Mouse (Mus musculus) forebrain, embryonic 12.5 days (tissue): ENCODE results near the gene Pcca. TPM values are rescaled to one million over a fixed set of nuclear protein-coding genes. Genes with fewer than 3 reads are reported as not detected.
A peak's percentile ranks its signal among the peaks of the same experiment; 100 is the strongest.

Experiments used
- ATAC-seq: fragments of 200-750 bp; cut with Nextera tagmentation; 2 replicates; pipeline ENCODE4 v1.8.0; 2017; ENCODE audit warnings: moderate TSS enrichment; ENCODE audit not compliant: low FRiP score
- H3K27ac ChIP-seq: fragments of 300-500 bp; sonication (generic); 2 replicates; pipeline ENCODE4 v1.5.1; 2016; ENCODE audit warnings: mild to moderate bottlenecking
- H3K27me3 ChIP-seq: fragments of 300-500 bp; sonication (generic); 2 replicates; pipeline ENCODE4 v1.6.1; 2016; ENCODE audit warnings: mild to moderate bottlenecking
- H3K36me3 ChIP-seq: fragments of 300-500 bp; sonication (generic); replicated peaks from 2 replicates; pipeline ENCODE4 v1.6.1; 2016; ENCODE audit warnings: mild to moderate bottlenecking
- H3K4me1 ChIP-seq: fragments of 300-500 bp; sonication (generic); 2 replicates; pipeline ENCODE4 v1.6.1; 2016
- H3K4me2 ChIP-seq: fragments of 300-500 bp; sonication (generic); 2 replicates; pipeline ENCODE4 v1.6.1; 2016; ENCODE audit warnings: mild to moderate bottlenecking, moderate library complexity
- H3K4me3 ChIP-seq: fragments of 300-500 bp; sonication (generic); replicated peaks from 2 replicates; pipeline ENCODE4 v1.5.1; 2016; ENCODE audit warnings: mild to moderate bottlenecking
- H3K9ac ChIP-seq: fragments of 300-500 bp; sonication (generic); 2 replicates; pipeline ENCODE4 v1.6.1; 2016; ENCODE audit warnings: mild to moderate bottlenecking
- H3K9me3 ChIP-seq: fragments of 300-500 bp; sonication (generic); 2 replicates; pipeline ENCODE4 v1.6.1; 2016
- WGBS: fragments of 180-500 bp; shearing (Covaris S2); methylation state at CpG from one replicate; pipeline ENCODE4 v1.1.7; 2016; 5-methylcytosine and 5-hydroxymethylcytosine counted together
- polyA plus RNA-seq: library from polyadenylated mRNA; unstranded; fragments of >200 nt; fragmentation: Nextera tagmentation; extraction: Ambion mirVana; gene quantifications from 2 replicates; pipeline ENCODE4 v1.2.1, GENCODE M21; 2016

The Pcca gene
- polyA plus RNA-seq, 1 experiment from 2014 or later: 34.7 TPM

DNA sequence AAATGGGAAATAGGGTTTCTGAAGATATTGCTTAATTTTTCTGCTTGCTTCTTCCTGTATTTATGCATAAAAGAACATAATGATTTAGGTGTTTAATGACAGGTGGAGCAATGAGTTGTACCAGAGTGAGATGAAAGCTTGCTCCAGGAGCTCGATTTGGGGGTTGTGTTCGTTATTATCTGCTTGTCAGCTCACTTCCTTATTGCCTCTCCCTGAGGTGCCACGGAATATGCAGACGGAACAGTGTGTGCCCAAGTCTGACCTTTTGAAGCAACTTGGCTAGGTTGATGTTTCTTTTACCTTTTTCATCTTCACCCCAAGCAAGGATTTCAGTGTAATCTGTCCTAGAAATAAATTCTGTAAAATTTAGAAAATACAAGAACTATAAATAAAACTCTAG lies 187.6 kb downstream of the Pcca start:
- no peak for ATAC-seq
- no peak overlapping the region for H3K9ac ChIP-seq
- no peak overlapping the region for H3K27ac ChIP-seq
- WGBS: 34% methylated on average over 4 of the region's 4 CpGs
- no peaks in the 10 kb centered on the region for H3K9me3 ChIP-seq
- no peak overlapping the region for H3K4me2 ChIP-seq
- H3K36me3 ChIP-seq: no peaks in the 10 kb centered on the region
- H3K27me3 ChIP-seq: no peaks in the 10 kb centered on the region
- peaks cover 21% of the 10 kb centered on the region for H3K4me1 ChIP-seq
- H3K4me3 ChIP-seq: no peak overlapping the region

DNA sequence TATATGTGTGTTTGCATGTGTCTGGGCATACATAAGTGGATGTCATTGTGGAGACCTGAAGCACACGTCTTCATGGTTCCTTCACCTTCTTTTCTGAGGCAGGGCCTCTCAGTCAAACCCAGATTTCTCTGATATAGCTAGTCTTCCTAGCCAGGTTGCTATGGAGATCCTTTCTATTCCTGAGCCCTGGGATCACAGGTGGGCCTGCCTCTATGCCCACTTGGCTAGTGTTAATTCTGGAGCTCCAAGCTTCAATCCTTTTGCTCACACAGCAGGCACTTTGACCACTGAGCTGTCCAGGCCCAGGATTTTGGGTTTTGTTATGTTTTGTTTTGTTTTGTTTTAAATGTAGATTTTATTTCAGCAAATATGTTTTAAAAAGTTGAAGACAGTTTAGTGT lies 192.3 kb downstream of the Pcca start:
- Histone ChIP-seq H3K9ac (no peak overlapping the region), H3K4me1 (peaks cover 11% of the 10 kb centered on the region), H3K27me3 (no peaks in the 10 kb centered on the region), H3K36me3 (no peaks in the 10 kb centered on the region), H3K4me2 (no peak overlapping the region), H3K9me3 (no peaks in the 10 kb centered on the region), H3K27ac (no peak overlapping the region), H3K4me3 (no peak overlapping the region)
- WGBS: 74% methylated on average over 1 of the region's 1 CpGs
- no peak for ATAC-seq

DNA sequence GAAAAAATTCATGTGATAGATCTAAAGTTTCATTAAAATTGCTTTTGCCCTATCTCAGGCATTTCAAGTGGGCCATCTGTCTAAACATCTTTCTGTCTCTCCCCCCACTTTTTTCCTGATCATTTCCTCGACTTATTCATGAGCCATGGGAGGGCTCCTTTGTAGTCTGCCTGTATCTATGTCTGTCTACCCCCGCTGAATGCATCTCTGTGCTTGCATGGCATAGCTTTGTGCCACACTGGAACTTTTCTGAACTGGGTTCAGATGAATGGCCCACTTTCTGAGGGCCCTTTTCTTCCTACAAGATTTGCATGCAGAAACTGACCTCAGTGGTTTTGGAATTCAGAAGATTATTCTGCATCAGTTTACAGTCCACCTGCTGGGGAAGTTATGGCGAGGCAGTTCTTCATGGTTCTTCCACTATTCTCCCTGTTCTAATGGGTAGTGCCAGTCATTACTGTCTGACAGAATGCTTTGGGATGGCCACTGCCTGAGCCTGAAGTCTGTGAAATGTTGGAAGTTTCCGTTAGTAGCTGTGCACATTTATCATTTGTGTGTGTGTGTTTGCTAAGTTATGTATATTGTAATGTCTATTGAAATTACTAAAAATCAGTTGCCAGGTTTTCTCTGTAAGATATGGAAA lies 195.4 kb downstream of the Pcca start:
- no peak overlapping the region for H3K4me2 ChIP-seq
- H3K9me3 ChIP-seq: no peaks in the 10 kb centered on the region
- H3K4me1 ChIP-seq: peaks cover 7% of the 10 kb centered on the region
- H3K4me3 ChIP-seq: no peak overlapping the region
- no peak overlapping the region for H3K27ac ChIP-seq
- no peaks in the 10 kb centered on the region for H3K27me3 ChIP-seq
- peak; percentile 44; the same call in 1 of the 2 replicates for ATAC-seq
- no peaks in the 10 kb centered on the region for H3K36me3 ChIP-seq
- H3K9ac ChIP-seq: no peak overlapping the region
- WGBS: 57% methylated on average over 4 of the region's 4 CpGs

DNA sequence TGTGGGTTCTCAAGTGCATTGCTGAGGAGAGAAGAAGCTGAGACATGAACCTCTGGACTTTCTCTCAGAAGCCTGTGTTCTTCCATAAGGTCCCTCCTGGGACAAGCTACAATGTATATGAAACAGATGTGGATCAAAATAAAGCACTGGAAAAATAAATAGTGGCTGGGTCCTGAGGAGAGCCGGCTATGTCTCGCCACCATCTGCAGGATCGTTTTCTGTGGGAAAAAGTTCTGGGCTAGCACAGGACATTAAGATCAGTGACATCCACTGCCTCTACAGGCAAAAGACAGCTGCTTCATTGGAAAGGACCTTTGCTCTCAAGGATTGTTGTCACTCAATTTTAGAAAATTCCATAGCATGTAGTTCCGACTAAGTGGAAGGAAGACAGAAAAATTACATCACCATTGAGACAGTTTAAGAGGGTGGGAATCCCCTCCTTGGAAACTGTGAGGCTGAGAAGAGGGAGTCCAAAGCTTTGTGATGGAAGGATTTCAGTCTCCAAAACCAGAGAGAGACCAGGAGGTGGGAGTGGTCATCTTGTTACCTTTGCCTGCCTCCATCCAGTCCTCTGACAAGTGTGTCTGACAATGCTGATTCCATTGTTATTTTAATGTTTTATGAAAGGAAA lies 196.9 kb downstream of the Pcca start:
- no peak overlapping the region for H3K4me2 ChIP-seq
- H3K4me1 ChIP-seq: peaks cover 7% of the 10 kb centered on the region
- no peaks in the 10 kb centered on the region for H3K27me3 ChIP-seq
- WGBS: 80% methylated on average over 4 of the region's 4 CpGs
- no peak overlapping the region for H3K27ac ChIP-seq
- no peaks in the 10 kb centered on the region for H3K36me3 ChIP-seq
- no peaks in the 10 kb centered on the region for H3K9me3 ChIP-seq
- no peak for ATAC-seq
- no peak overlapping the region for H3K4me3 ChIP-seq
- H3K9ac ChIP-seq: no peak overlapping the region

DNA sequence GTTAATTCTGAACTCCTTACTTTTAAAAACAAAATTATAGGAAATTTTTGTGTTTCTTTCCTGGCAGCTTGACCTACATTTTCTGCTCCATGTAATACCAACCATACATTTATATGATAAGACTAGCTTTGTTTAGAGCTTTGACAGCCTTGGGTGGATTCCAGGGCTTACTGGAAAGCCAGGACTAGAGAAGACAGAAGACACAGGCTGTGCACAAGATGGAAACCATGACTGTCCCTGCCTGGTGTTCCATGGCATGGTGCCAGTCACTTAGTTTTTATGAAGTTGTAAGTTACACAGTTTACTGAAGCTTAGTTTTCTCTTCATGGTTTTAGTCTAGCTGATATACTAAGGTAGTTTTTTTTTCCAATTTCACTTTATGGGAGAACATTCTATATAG lies 202.7 kb downstream of the Pcca start:
- no peak overlapping the region for H3K27ac ChIP-seq
- ATAC-seq: no peak
- H3K4me1 ChIP-seq: no peaks in the 10 kb centered on the region
- H3K36me3 ChIP-seq: no peaks in the 10 kb centered on the region
- H3K27me3 ChIP-seq: no peaks in the 10 kb centered on the region
- no peaks in the 10 kb centered on the region for H3K9me3 ChIP-seq
- H3K9ac ChIP-seq: no peak overlapping the region
- H3K4me3 ChIP-seq: no peak overlapping the region
- no peak overlapping the region for H3K4me2 ChIP-seq

DNA sequence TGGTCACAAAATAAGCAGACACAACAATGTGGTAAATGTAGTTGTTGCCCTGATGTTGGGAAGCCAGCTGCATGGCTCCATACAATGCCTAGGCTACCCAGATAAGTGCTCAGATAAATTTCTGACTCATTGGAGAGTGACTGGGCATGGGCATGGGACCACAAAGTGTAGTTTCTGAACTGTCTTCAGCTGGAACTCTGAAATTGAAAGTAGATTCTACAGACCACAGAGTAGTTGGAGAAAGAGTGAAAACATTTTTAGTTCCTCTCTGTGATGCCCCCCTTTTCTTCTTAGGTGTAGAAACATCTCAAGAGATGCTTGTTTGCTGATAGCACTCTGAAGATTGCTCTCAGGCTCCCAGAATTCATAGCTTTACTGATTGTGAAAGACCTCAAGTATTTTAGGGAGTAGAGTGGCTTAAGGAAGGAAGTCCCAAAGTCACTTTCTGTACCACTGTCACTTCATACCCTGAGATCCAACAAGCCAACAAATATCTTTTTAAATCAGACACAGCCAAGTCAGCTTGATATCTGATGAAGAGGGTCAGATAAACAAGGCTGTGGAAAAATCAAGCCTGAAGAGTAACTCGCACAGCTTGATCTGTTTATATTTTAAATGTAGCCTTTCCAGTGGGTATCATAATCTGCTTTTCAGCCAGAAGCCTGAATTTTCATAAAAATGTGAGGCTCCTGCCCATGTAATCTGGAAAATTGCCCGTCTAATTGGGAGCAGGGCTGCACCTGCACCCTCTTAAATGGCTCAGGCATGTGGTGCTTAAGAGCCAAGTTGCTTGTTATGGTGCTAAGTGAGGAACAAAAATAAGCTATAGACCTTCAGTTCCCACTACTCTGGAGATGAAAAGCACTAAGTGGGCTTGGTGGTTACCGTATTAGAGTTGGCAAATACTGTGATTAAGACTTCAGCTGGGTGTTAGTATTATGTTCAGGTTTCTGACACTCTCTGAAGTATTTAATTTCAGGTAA lies 214.0 kb downstream of the Pcca start:
- H3K9me3 ChIP-seq: 0 out of 2 replicates have a peak, but pooled peaks cover 3% of the 10 kb centered on the region
- no peak overlapping the region for H3K4me3 ChIP-seq
- H3K9ac ChIP-seq: no peak overlapping the region
- H3K4me1 ChIP-seq: no peaks in the 10 kb centered on the region
- H3K27me3 ChIP-seq: no peaks in the 10 kb centered on the region
- 62% methylated on average over 3 of the region's 3 CpGs for WGBS
- peak; percentile 53; the same call in 1 of the 2 replicates for ATAC-seq
- H3K4me2 ChIP-seq: no peak overlapping the region
- no peaks in the 10 kb centered on the region for H3K36me3 ChIP-seq
- H3K27ac ChIP-seq: no peak overlapping the region

DNA sequence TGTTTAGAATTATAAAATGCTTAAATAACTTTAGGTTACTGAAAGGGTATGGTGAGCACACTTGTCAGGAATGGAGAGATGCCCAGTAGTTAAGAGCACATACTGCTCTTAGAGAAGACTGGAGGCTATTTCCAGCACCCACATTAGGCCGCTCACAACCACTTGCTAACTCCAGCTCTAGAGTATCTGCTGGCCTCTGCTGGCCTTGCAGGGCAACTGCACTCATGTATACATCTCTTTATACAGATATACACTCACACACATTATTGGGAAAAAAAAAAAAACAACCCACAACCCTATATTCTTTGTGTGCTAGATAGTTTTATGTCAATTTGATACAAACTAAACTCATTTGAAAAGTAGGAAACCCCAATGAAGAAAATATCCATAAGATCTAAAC lies 217.4 kb downstream of the Pcca start:
- Histone ChIP-seq H3K36me3 (no peaks in the 10 kb centered on the region), H3K27me3 (no peaks in the 10 kb centered on the region), H3K4me1 (peaks cover 11% of the 10 kb centered on the region), H3K27ac (no peak overlapping the region), H3K9me3 (0 out of 2 replicates have a peak, but pooled peaks cover 3% of the 10 kb centered on the region), H3K4me3 (no peak overlapping the region), H3K4me2 (no peak overlapping the region), H3K9ac (no peak overlapping the region)
- 94% methylated on average over 1 of the region's 1 CpGs for WGBS
- no peak for ATAC-seq

DNA sequence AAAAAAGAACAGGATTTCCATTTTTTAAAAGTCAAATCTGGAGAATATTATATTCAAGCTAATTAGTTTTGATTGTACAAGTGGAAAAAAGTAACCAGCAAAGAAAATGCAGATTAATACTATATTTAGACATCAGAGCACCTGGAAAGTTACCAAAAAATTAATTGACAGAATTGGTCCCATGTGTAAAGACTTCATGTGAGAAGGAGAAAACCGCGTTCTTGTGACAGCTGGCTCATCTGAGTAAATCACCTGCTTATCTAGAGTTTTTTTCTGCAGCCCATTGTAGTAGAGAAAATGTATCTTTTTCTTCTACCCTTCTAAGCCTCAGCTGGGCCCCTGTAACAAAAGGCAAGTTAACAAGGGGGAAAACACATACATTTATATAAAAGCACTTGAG lies 219.2 kb downstream of the Pcca start:
- no peak overlapping the region for H3K4me3 ChIP-seq
- no peaks in the 10 kb centered on the region for H3K27me3 ChIP-seq
- no peak overlapping the region for H3K4me2 ChIP-seq
- H3K9ac ChIP-seq: no peak overlapping the region
- no peaks in the 10 kb centered on the region for H3K36me3 ChIP-seq
- ATAC-seq: no peak
- 40% methylated on average over 2 of the region's 2 CpGs for WGBS
- peaks cover 11% of the 10 kb centered on the region for H3K4me1 ChIP-seq
- no peak overlapping the region for H3K27ac ChIP-seq
- H3K9me3 ChIP-seq: 0 out of 2 replicates have a peak, but pooled peaks cover 3% of the 10 kb centered on the region

DNA sequence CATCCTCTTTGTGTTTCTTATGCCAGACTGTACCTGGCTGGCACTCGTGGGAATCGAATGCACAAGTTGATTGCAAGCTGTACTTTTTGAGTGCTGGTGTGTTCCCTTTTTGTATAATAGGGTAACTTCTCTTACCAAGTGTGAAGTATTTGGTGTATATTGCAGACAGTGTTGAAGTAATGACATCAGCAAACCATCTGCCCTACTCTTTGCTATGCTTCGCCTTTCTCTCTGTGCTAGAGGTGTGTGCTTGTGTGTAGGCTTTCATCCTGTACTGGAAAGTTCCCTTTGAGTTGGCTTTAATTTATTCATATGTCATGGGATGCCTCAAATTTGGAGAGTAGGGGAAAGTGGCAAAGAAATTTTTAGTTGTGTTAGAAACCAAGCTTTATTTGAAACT lies 220.2 kb downstream of the Pcca start:
- H3K9ac ChIP-seq: no peak overlapping the region
- H3K4me1 ChIP-seq: peaks cover 11% of the 10 kb centered on the region
- H3K27me3 ChIP-seq: no peaks in the 10 kb centered on the region
- no peak overlapping the region for H3K4me3 ChIP-seq
- ATAC-seq: no peak
- H3K27ac ChIP-seq: no peak overlapping the region
- whole genome bisulfite sequencing: 87% methylated on average over 3 of the region's 3 CpGs
- no peak overlapping the region for H3K4me2 ChIP-seq
- 0 out of 2 replicates have a peak, but pooled peaks cover 3% of the 10 kb centered on the region for H3K9me3 ChIP-seq
- H3K36me3 ChIP-seq: no peaks in the 10 kb centered on the region

DNA sequence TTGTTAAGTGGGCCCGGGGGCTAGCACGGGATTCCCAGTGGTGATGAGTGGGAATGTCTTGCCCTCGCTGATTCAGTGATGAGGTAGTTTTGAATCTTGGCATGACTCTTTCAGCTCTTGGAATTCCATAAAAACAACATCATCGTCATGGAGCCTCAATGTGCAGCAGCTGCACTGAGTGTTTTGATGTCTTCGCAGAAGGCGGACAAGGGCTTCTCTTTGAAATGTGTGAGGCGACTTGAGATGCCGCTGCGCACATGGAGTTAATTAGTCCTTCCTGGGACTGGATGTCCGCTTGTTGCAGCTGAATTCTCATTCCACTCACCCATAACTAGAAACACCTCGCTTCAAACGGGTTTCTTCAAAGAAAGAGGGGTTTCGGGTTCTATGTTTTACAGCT lies 221.4 kb downstream of the Pcca start:
- Histone ChIP-seq H3K4me3 (no peak overlapping the region), H3K27me3 (no peaks in the 10 kb centered on the region), H3K4me1 (peaks cover 11% of the 10 kb centered on the region), H3K36me3 (no peaks in the 10 kb centered on the region), H3K9ac (no peak overlapping the region), H3K4me2 (no peak overlapping the region), H3K27ac (no peak overlapping the region; the same call in 1 of the 2 replicates), H3K9me3 (0 out of 2 replicates have a peak, but pooled peaks cover 3% of the 10 kb centered on the region)
- no peak for ATAC-seq
- 56% methylated on average over 13 of the region's 13 CpGs for WGBS

DNA sequence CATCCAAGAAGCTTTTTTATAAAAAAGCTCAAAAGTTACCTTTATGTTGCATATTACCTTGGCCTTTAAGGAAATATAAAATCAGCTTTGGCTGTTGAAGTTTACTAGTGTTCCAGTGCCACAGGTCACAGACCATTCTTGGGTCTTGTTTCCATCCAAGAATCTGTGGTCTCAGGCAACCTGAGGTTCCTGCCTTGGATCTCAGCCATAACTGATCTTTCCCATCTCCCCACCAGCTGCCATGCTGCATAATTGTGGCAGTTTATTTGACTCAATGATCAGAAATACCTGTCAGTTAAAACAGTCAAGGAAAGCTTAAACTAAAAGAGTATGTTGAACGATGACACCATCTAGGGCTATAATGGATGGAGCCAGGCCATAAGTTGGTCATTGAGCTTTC lies 222.5 kb downstream of the Pcca start:
- H3K9me3 ChIP-seq: no peaks in the 10 kb centered on the region
- ATAC-seq: no peak
- 98% methylated on average over 1 of the region's 1 CpGs for WGBS
- H3K4me1 ChIP-seq: peaks cover 11% of the 10 kb centered on the region
- H3K27me3 ChIP-seq: no peaks in the 10 kb centered on the region
- H3K4me3 ChIP-seq: no peak overlapping the region
- no peak overlapping the region for H3K9ac ChIP-seq
- no peaks in the 10 kb centered on the region for H3K36me3 ChIP-seq
- H3K27ac ChIP-seq: no peak overlapping the region
- H3K4me2 ChIP-seq: no peak overlapping the region

DNA sequence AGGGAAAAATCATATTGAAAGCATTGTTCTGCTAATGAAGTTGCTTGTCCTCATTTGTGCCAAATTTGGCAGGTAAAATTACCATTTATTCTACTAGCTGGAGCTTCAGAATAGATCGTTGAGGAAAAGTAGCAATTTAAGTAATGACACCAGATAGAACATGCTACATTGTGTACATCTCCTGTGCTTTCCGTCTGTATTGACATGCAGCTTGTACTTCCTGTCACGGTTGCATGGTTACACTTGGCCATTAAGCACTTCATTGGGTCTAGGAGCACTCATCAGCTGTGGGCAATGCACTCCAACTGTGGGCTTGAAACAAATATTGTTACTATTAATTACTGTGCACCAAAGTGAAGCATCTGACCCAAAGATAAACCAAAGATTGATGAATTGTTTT lies 225.8 kb downstream of the Pcca start:
- Histone ChIP-seq H3K9me3 (no peaks in the 10 kb centered on the region), H3K4me2 (no peak overlapping the region), H3K36me3 (no peaks in the 10 kb centered on the region), H3K4me3 (no peak overlapping the region), H3K9ac (no peak overlapping the region), H3K27me3 (no peaks in the 10 kb centered on the region), H3K4me1 (peaks cover 12% of the 10 kb centered on the region), H3K27ac (no peak overlapping the region)
- WGBS: 46% methylated on average over 3 of the region's 3 CpGs
- ATAC-seq: peak; percentile 64; the same call in 1 of the 2 replicates
